In genomic region chr6:99604758-99605157, GRCm38 (mm10) we compare ENCODE assay signal across 9 mouse cellular contexts.
DNase-seq lines count a peak whose midpoint lies in the region; ATAC-seq lines count a peak whose summit lies in the region.
"Had no signal": no experiment of that assay in that cellular context is flagged by ENCODE, and none has a peak within 500 bp of the region (broad histone marks: within the 10 kb centered on the region; RNA-seq: fewer than 3 reads in every experiment).

No protein-coding gene starts in this region.

- DNase-seq in heart, adult 18-20 months = peak; percentile 40 to 52
- no peak for DNase-seq in limb, embryonic 10.5 days (ENCODE audit: low spot score)
- peak; percentile 46 for DNase-seq in lung, postnatal 14 days
- DNase-seq: thymus, postnatal 25 days had no signal

- no peaks in the 10 kb centered on the region for H3K27me3 ChIP-seq in heart, embryonic 11.5 days (ENCODE audit: control insufficient read depth, insufficient read depth, low read length)
- H3K27me3 ChIP-seq in limb, embryonic 12.5 days = no peaks in the 10 kb centered on the region; the same call in 1 of the 2 replicates
- no peaks in the 10 kb centered on the region for H3K27me3 ChIP-seq in limb, embryonic 10.5 days (ENCODE audit: low read depth, poor library complexity, severe bottlenecking)
- no peaks in the 10 kb centered on the region for H3K27me3 ChIP-seq in embryonic facial prominence, embryonic 15.5 days
- H3K27me3 ChIP-seq in neural tube, embryonic 15.5 days (replicated peaks) = 0 out of 2 replicates have a peak, but pooled peaks cover 14% of the 10 kb centered on the region

- no peak overlapping the region for H3K27ac ChIP-seq in heart, embryonic 11.5 days (ENCODE audit: low read depth, low read length)
- H3K27ac ChIP-seq in limb, embryonic 12.5 days = no peak overlapping the region
- H3K27ac ChIP-seq in limb, embryonic 10.5 days = no peak overlapping the region
- H3K27ac ChIP-seq in embryonic facial prominence, embryonic 15.5 days (replicated peaks) = 0 out of 2 replicates have a peak overlapping the region, but pooled peaks have one; percentile 39
- H3K27ac ChIP-seq in neural tube, embryonic 15.5 days (replicated peaks) = no peak overlapping the region
- H3K27ac ChIP-seq: hindbrain, embryonic 14.5 days had no signal

- no peaks in the 10 kb centered on the region for H3K9me3 ChIP-seq in heart, embryonic 11.5 days (replicated peaks; ENCODE audit: control insufficient read depth, low read length)
- no peaks in the 10 kb centered on the region for H3K9me3 ChIP-seq in limb, embryonic 12.5 days
- no peaks in the 10 kb centered on the region for H3K9me3 ChIP-seq in limb, embryonic 10.5 days (replicated peaks)
- H3K9me3 ChIP-seq in embryonic facial prominence, embryonic 15.5 days (replicated peaks) = no peaks in the 10 kb centered on the region
- H3K9me3 ChIP-seq in neural tube, embryonic 15.5 days (replicated peaks) = no peaks in the 10 kb centered on the region

- 57% methylated on average over 2 of the region's 2 CpGs for WGBS in heart, embryonic 11.5 days (ENCODE audit: insufficient replicate concordance)
- 69% methylated on average over 2 of the region's 2 CpGs for WGBS in limb, embryonic 12.5 days
- 80% methylated on average over 2 of the region's 2 CpGs for WGBS in limb, embryonic 10.5 days
- 38% methylated on average over 2 of the region's 2 CpGs for WGBS in embryonic facial prominence, embryonic 15.5 days
- WGBS in neural tube, embryonic 15.5 days = 45% methylated on average over 2 of the region's 2 CpGs

- H3K4me3 ChIP-seq in heart, embryonic 11.5 days (ENCODE audit: low read depth, low read length) = no peak overlapping the region
- no peak overlapping the region for H3K4me3 ChIP-seq in limb, embryonic 12.5 days (replicated peaks)
- H3K4me3 ChIP-seq in limb, embryonic 10.5 days = no peak overlapping the region
- H3K4me3 ChIP-seq in embryonic facial prominence, embryonic 15.5 days (replicated peaks) = no peak overlapping the region
- no peak overlapping the region for H3K4me3 ChIP-seq in neural tube, embryonic 15.5 days (replicated peaks)

- no peaks in the 10 kb centered on the region for H3K4me1 ChIP-seq in heart, embryonic 11.5 days (ENCODE audit: control insufficient read depth, insufficient read depth, low read length)
- peaks cover 10% of the 10 kb centered on the region for H3K4me1 ChIP-seq in limb, embryonic 12.5 days (replicated peaks)
- peaks cover 9% of the 10 kb centered on the region for H3K4me1 ChIP-seq in limb, embryonic 10.5 days
- H3K4me1 ChIP-seq in embryonic facial prominence, embryonic 15.5 days = peaks cover 23% of the 10 kb centered on the region
- H3K4me1 ChIP-seq in neural tube, embryonic 15.5 days = peaks cover 8% of the 10 kb centered on the region

- no peaks in the 10 kb centered on the region for H3K36me3 ChIP-seq in heart, embryonic 11.5 days (ENCODE audit: control insufficient read depth, insufficient read depth, low read length)
- no peaks in the 10 kb centered on the region for H3K36me3 ChIP-seq in limb, embryonic 12.5 days
- H3K36me3 ChIP-seq in limb, embryonic 10.5 days = no peaks in the 10 kb centered on the region
- H3K36me3 ChIP-seq in embryonic facial prominence, embryonic 15.5 days = no peaks in the 10 kb centered on the region
- no peaks in the 10 kb centered on the region for H3K36me3 ChIP-seq in neural tube, embryonic 15.5 days

- no peak overlapping the region for H3K9ac ChIP-seq in heart, embryonic 11.5 days (ENCODE audit: low read depth, low read length)
- H3K9ac ChIP-seq in limb, embryonic 12.5 days (replicated peaks) = no peak overlapping the region
- H3K9ac ChIP-seq in embryonic facial prominence, embryonic 15.5 days = no peak overlapping the region
- no peak overlapping the region for H3K9ac ChIP-seq in neural tube, embryonic 15.5 days (replicated peaks)
- H3K9ac ChIP-seq: hindbrain, embryonic 14.5 days had no signal

- no peak for ATAC-seq in heart, embryonic 11.5 days (replicated peaks; ENCODE audit: insufficient number of reproducible peaks, low FRiP score, low TSS enrichment)
- ATAC-seq in limb, embryonic 12.5 days (ENCODE audit: insufficient number of reproducible peaks, insufficient read depth, low FRiP score, low TSS enrichment, low read depth) = peak; percentile 53; the same call in 1 of the 2 replicates
- peak; percentile 51 for ATAC-seq in embryonic facial prominence, embryonic 15.5 days (ENCODE audit: insufficient number of reproducible peaks, low FRiP score, low TSS enrichment, low read depth)
- no peak for ATAC-seq in neural tube, embryonic 15.5 days (ENCODE audit: low FRiP score)

- no peak overlapping the region for H3K4me2 ChIP-seq in heart, embryonic 11.5 days
- no peak overlapping the region for H3K4me2 ChIP-seq in limb, embryonic 12.5 days
- no peak overlapping the region for H3K4me2 ChIP-seq in embryonic facial prominence, embryonic 15.5 days (replicated peaks)
- H3K4me2 ChIP-seq in neural tube, embryonic 15.5 days = no peak overlapping the region
- H3K4me2 ChIP-seq: hindbrain, embryonic 14.5 days had no signal

Comparison
In these comparisons a context has a peak if more than half of its experiments do, and no peak if none do; other contexts are left out.
1. ATAC-seq: peak in limb, embryonic 12.5 days (single experiment) and embryonic facial prominence, embryonic 15.5 days (single experiment); none in heart, embryonic 11.5 days (single experiment) and neural tube, embryonic 15.5 days (single experiment).